Mouse (Mus musculus) embryonic facial prominence, embryonic 12.5 days (tissue): ENCODE measurements around the gene Mpdu1. TPM values are rescaled to one million over a fixed set of nuclear protein-coding genes. Genes with fewer than 3 reads are reported as not detected.

ENCODE experiments used
- ATAC-seq: fragments of 200-750 bp; cut with Nextera tagmentation; 2 replicates; pipeline ENCODE4 v1.8.0; 2017; ENCODE audit not compliant: insufficient number of reproducible peaks, insufficient read depth, low FRiP score, low TSS enrichment
- H3K27ac ChIP-seq: fragments of 300-500 bp; sonication (generic); 2 replicates; pipeline ENCODE4 v1.5.1; 2016; ENCODE audit warnings: mild to moderate bottlenecking
- H3K27me3 ChIP-seq: fragments of 300-500 bp; sonication (generic); 2 replicates; pipeline ENCODE4 v1.6.1; 2016; ENCODE audit warnings: mild to moderate bottlenecking, moderate library complexity
- H3K36me3 ChIP-seq: fragments of 300-500 bp; sonication (generic); 2 replicates; pipeline ENCODE4 v1.6.1; 2016; ENCODE audit warnings: mild to moderate bottlenecking
- H3K4me1 ChIP-seq: fragments of 300-500 bp; sonication (generic); 2 replicates; pipeline ENCODE4 v1.6.1; 2016
- H3K4me2 ChIP-seq: fragments of 300-500 bp; sonication (generic); replicated peaks from 2 replicates; pipeline ENCODE4 v1.6.1; 2016; ENCODE audit warnings: mild to moderate bottlenecking, moderate library complexity
- H3K4me3 ChIP-seq: fragments of 300-500 bp; sonication (generic); 2 replicates; pipeline ENCODE4 v1.5.1; 2016; ENCODE audit warnings: mild to moderate bottlenecking
- H3K9ac ChIP-seq: fragments of 300-500 bp; sonication (generic); 2 replicates; pipeline ENCODE4 v1.6.1; 2016; ENCODE audit warnings: mild to moderate bottlenecking, moderate library complexity
- H3K9me3 ChIP-seq: fragments of 300-500 bp; sonication (generic); 2 replicates; pipeline ENCODE4 v1.6.1; 2016; ENCODE audit warnings: mild to moderate bottlenecking, moderate library complexity
- WGBS: fragments of 180-500 bp; shearing (Covaris S2); methylation state at CpG from one replicate; pipeline ENCODE4 v1.1.7; 2016; 5-methylcytosine and 5-hydroxymethylcytosine counted together
- polyA plus RNA-seq: library from polyadenylated mRNA; unstranded; fragments of >200 nt; fragmentation: Nextera tagmentation; extraction: Ambion mirVana; gene quantifications from 2 replicates; pipeline ENCODE4 v1.2.1, GENCODE M21; 2016

Gene Mpdu1
- polyA plus RNA-seq, 1 experiment from 2014 or later: 63.3 TPM

DNA sequence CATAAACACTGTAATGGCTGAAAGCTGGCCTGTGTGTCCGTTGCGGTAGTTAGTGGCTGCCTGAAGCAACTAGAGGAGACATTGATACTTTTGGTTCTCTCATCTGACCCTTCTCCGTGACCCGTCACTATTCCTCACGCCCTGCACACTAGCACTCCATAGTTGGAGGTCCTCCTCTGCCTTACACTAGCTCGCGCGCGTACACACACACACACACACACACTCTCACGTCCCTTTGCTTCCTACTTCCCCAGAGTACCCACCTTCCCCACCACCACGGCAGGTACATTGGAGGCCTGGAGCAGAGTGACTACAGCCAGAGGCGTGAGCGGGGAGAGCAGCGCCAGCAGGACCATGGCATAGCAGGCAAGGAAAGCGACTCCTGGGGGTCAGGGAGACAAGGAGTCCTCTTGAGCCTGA lies 5.0 kb downstream of the Mpdu1 start:
- no peak overlapping the region for H3K4me3 ChIP-seq
- peak overlapping the region; percentile 41; the same call in 1 of the 2 replicates for H3K27ac ChIP-seq
- peaks cover 57% of the 10 kb centered on the region for H3K36me3 ChIP-seq
- H3K4me1 ChIP-seq: peaks cover 39% of the 10 kb centered on the region
- no peak overlapping the region for H3K4me2 ChIP-seq
- H3K27me3 ChIP-seq: no peaks in the 10 kb centered on the region
- ATAC-seq: no peak
- no peaks in the 10 kb centered on the region for H3K9me3 ChIP-seq
- 83% methylated on average over 15 of the region's 15 CpGs for WGBS
- H3K9ac ChIP-seq: 0 out of 2 replicates have a peak overlapping the region, but pooled peaks have one; percentile 0

DNA sequence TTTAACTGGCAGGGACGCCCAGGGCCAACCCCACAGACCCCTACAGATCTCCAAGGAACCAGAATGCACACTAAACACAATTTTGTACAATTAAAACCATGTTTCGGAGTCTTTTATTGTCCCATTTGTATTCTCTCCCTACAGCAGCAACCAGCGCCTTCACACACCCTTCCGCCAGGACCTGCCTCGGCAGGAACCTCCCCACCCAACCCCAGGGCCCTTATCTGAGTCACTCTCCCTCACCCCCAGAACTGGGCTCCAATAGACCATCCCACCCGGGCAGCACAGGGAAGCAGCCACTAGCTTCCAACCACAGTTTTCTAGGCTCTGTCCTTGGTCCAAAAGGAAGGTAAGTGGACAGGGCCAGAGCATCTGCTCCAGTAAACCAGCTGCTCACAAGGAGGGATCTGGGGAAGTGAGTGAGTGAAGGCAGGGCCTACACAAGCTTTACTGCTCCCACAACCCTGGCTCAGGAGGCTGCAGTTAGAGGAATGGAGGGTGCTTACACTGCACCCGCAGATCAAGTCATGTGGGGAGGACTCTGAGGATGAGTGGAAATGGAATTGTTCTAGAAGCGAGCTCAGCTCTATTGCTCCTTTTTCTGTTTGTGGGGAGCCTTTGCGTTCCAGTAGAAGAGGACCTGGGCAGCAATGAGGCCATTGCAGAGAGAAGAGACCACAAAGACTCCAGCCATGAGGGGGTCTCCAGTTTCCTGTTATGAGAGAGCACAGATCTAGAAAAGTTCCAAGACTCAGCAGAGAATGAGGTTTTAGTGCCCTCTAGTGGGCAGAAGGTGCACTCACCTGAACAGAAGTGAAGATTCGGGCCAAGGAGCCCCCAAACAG lies 5.6 kb downstream of the Mpdu1 start:
- H3K4me2 ChIP-seq: no peak overlapping the region
- no peak for ATAC-seq
- 76% methylated on average over 10 of the region's 10 CpGs for WGBS
- peaks cover 63% of the 10 kb centered on the region for H3K36me3 ChIP-seq
- no peaks in the 10 kb centered on the region for H3K9me3 ChIP-seq
- 0 out of 2 replicates have a peak overlapping the region, but pooled peaks have one; percentile 7 for H3K4me3 ChIP-seq
- H3K27ac ChIP-seq: peak overlapping the region; percentile 73
- no peak overlapping the region for H3K9ac ChIP-seq
- peaks cover 39% of the 10 kb centered on the region for H3K4me1 ChIP-seq
- H3K27me3 ChIP-seq: no peaks in the 10 kb centered on the region

DNA sequence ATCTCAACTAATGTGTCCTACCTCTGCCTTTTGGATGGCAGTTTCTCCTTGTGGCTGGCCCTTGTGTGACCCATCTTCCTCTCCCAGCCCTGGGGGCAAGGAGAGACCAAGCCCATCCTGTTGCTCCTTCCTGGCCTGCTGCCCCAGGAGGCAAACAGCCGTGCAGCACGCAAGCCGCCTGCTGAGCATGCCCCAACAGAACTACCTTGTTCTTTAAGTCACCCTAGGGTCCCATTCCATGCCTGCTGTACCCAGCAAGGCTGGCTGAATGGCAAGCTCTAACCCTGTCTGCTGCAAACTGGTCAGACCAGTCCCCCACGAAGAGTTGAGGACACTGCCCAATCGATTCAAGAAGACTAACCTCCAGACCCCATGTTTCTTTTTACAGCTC lies 6.4 kb downstream of the Mpdu1 start:
- H3K9ac ChIP-seq: no peak overlapping the region
- no peak for ATAC-seq
- H3K36me3 ChIP-seq: peaks cover 70% of the 10 kb centered on the region
- H3K4me1 ChIP-seq: peaks cover 32% of the 10 kb centered on the region
- H3K9me3 ChIP-seq: no peaks in the 10 kb centered on the region
- 63% methylated on average over 5 of the region's 5 CpGs for WGBS
- H3K27me3 ChIP-seq: no peaks in the 10 kb centered on the region
- no peak overlapping the region for H3K4me3 ChIP-seq
- no peak overlapping the region for H3K27ac ChIP-seq
- 0 out of 2 replicates have a peak overlapping the region, but pooled peaks have one; percentile 8 for H3K4me2 ChIP-seq

DNA sequence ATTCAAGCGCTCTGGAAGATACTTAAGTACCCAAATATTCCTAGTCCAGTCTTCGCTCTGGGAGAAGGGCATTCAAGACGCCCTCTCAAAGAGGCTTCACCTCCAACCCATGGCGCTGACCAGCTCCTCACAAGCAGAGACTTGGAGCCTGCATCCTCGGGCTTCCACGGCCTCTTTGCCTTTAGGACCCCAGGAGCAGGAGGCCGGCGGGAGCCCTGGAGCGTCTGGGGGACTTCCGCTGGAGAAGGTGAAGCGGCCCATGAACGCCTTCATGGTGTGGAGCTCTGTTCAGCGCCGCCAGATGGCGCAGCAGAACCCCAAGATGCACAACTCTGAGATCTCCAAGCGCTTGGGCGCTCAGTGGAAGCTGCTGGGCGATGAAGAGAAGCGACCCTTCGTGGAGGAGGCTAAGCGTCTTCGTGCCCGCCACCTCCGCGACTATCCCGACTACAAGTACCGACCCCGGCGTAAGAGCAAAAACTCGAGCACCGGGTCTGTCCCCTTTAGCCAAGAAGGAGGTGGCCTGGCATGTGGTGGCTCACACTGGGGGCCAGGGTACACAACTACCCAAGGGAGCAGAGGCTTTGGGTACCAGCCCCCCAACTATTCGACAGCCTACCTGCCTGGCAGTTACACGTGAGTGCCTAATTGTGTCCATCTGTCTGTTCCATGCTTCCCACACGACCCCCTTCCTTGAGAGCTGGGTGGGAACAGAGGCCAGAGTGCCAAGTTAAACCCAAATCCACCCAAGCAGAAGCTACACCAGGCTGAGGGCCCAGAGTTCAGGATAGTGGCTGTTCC lies 7.0 kb downstream of the Mpdu1 start, which contains the start of gene Sox15:
Gene Sox15 (plus strand): TSS at position 51 of the 801 bp plus-strand sequence.
- Histone ChIP-seq H3K9me3 (no peaks in the 10 kb centered on the region), H3K27ac (peak within 1 kb of the TSS; percentile 72), H3K4me1 (peaks cover 29% of the 10 kb centered on the region), H3K27me3 (no peaks in the 10 kb centered on the region), H3K9ac (peak within 1 kb of the TSS; percentile 42; the same call in 1 of the 2 replicates), H3K36me3 (peaks cover 76% of the 10 kb centered on the region), H3K4me2 (0 out of 2 replicates have a peak within 1 kb of the TSS, but pooled peaks have one; percentile 8), H3K4me3 (peak within 1 kb of the TSS; percentile 12; the same call in 1 of the 2 replicates)
- ATAC-seq: peak; percentile 18; the same call in 1 of the 2 replicates
- 19% methylated on average over 34 of the region's 34 CpGs for WGBS

DNA sequence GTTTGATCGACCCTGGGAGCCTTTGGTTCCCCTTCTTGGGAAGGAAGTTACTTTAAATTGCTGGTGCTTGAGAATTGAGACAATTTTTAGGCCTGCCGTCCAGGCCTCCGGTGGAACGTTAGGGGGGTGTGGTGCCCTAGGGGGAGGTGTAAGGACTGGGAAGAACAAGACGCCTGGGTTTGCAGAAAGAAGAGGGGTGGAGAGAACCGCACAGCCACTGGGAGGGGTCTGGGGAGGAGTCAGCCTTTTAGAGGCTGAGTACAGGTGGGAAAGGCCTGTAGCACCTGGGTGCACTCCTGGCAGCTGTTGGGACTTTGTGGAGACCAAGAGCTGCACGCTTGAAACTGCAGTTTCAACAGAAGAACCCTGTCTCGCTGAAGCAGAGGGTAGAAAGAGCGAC lies 7.7 kb downstream of the Mpdu1 start:
- Histone ChIP-seq H3K4me2 (0 out of 2 replicates have a peak overlapping the region, but pooled peaks have one; percentile 8), H3K36me3 (peaks cover 81% of the 10 kb centered on the region), H3K4me1 (peaks cover 29% of the 10 kb centered on the region), H3K27me3 (no peaks in the 10 kb centered on the region), H3K9ac (peak overlapping the region; percentile 2; the same call in 1 of the 2 replicates), H3K27ac (peak overlapping the region; percentile 72), H3K9me3 (no peaks in the 10 kb centered on the region), H3K4me3 (no peak overlapping the region)
- WGBS: 28% methylated on average over 9 of the region's 9 CpGs
- no peak for ATAC-seq

DNA sequence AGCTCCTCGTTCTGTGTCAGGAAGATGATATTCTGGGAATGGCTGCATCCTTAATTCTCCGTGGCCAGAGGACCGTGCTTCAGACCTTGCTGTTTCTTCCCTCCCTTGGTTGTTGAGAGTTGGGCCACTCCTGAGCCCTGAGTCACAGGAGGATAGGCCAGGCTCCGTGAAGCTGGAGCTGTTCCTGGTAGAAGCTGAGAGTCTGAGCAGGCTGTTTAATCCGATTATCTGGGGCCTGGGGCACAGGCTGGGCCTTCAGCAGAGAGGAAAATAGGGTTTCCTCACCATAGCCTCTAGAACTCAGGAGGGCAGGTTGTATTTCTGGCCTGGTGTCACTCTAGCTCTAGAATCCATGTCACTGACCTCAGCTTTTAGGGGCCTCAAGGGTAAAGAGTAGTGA lies 9.0 kb downstream of the Mpdu1 start:
- H3K4me1 ChIP-seq: peaks cover 29% of the 10 kb centered on the region
- H3K9me3 ChIP-seq: no peaks in the 10 kb centered on the region
- 54% methylated on average over 5 of the region's 5 CpGs for WGBS
- no peaks in the 10 kb centered on the region for H3K27me3 ChIP-seq
- peaks cover 82% of the 10 kb centered on the region for H3K36me3 ChIP-seq
- H3K4me2 ChIP-seq: no peak overlapping the region
- H3K27ac ChIP-seq: peak overlapping the region; percentile 30; the same call in 1 of the 2 replicates
- ATAC-seq: no peak
- H3K4me3 ChIP-seq: no peak overlapping the region
- 0 out of 2 replicates have a peak overlapping the region, but pooled peaks have one; percentile 7 for H3K9ac ChIP-seq

DNA sequence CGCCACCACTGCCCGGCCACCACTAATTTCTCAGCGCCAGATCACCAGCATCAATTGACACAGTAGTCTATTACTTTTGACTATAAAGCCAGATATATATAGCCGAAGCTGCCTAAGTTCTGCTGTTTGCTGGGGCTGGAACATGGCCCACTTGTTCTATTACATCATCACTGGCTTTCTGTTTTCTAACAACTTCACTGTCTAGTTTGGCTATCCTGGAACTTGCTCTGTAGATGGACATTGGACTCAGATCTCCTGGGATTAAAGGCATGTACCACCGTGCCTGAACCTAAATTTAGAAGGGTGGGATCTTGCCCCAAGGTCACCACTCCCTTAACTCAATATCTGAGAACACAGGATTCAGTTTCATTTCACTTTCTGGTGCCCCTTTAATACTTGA lies 16.6 kb downstream of the Mpdu1 start:
- Histone ChIP-seq H3K27me3 (no peaks in the 10 kb centered on the region), H3K4me1 (no peaks in the 10 kb centered on the region), H3K27ac (no peak overlapping the region), H3K4me2 (no peak overlapping the region), H3K4me3 (no peak overlapping the region), H3K9ac (no peak overlapping the region), H3K9me3 (no peaks in the 10 kb centered on the region), H3K36me3 (peaks cover 95% of the 10 kb centered on the region)
- ATAC-seq: no peak
- WGBS: 92% methylated on average over 5 of the region's 5 CpGs

DNA sequence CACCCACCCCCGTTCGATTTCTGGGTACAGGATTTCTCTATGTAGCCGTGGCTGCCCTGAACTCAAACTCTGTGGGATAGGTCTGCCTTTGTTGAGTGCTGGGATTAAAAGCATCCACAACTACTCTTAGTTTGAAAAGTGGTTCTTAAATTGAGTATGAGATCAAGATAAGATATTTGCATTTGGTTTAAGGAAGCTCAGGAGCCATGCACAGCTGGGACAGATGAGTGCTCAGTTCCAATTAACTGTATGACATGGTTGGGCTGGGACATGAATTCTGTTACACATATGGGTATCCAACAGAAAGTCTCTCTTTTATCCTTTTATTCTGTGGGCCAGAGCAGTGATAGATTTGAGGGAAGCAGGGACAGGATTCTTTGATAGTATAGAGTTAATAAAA lies 27.0 kb downstream of the Mpdu1 start:
- ATAC-seq: no peak
- Histone ChIP-seq H3K4me2 (peak overlapping the region; percentile 78), H3K9me3 (no peaks in the 10 kb centered on the region), H3K4me3 (no peak overlapping the region), H3K36me3 (peaks cover 22% of the 10 kb centered on the region), H3K27me3 (no peaks in the 10 kb centered on the region), H3K27ac (no peak overlapping the region), H3K4me1 (peaks cover 23% of the 10 kb centered on the region), H3K9ac (no peak overlapping the region)
- WGBS: 90% methylated on average over 3 of the region's 3 CpGs

DNA sequence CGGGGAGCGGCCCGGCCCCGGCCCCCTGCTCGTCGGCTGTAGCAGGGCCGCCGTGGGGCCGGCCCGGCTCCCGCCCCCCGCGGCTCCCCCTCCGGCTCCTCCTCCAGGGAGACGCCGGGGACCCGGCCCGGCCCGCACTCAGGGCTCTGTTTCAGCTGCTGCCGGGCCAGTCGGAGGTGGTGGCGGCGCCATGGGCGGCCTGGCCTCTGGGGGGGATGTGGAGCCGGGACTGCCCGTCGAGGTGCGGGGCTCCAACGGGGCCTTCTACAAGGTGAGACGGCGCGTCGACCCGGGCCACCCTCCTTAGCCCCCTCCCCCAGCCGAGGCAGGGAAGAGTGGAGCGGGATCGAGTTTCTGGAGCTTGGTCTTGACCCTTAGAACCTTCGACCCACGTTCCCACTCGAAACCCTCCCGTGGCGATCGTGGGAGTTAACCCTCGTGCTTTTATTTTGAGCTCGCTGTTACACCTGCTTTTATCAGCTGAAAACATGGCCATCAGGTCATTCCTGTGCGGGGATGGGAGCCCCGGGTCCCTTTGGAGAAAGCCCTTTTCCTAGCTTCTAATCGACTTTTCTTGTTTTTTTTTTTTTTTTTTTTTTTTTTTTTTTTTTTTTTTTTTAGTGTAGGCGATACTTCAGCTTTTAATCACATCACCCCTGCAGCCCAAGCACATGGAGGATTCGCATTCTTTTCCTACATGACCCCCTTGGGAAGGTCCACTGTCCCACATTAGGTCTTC lies 29.1 kb downstream of the Mpdu1 start:
- ATAC-seq: peak; percentile 29; the same call in 1 of the 2 replicates
- H3K27ac ChIP-seq: peak overlapping the region; percentile 96
- no peaks in the 10 kb centered on the region for H3K27me3 ChIP-seq
- under 1% methylated on average over 45 of the region's 50 CpGs for WGBS
- peaks cover 23% of the 10 kb centered on the region for H3K4me1 ChIP-seq
- peaks cover 6% of the 10 kb centered on the region for H3K36me3 ChIP-seq
- peak overlapping the region; percentile 69 for H3K4me3 ChIP-seq
- peak overlapping the region; percentile 90 for H3K9ac ChIP-seq
- H3K9me3 ChIP-seq: no peaks in the 10 kb centered on the region
- H3K4me2 ChIP-seq: peak overlapping the region; percentile 78

DNA sequence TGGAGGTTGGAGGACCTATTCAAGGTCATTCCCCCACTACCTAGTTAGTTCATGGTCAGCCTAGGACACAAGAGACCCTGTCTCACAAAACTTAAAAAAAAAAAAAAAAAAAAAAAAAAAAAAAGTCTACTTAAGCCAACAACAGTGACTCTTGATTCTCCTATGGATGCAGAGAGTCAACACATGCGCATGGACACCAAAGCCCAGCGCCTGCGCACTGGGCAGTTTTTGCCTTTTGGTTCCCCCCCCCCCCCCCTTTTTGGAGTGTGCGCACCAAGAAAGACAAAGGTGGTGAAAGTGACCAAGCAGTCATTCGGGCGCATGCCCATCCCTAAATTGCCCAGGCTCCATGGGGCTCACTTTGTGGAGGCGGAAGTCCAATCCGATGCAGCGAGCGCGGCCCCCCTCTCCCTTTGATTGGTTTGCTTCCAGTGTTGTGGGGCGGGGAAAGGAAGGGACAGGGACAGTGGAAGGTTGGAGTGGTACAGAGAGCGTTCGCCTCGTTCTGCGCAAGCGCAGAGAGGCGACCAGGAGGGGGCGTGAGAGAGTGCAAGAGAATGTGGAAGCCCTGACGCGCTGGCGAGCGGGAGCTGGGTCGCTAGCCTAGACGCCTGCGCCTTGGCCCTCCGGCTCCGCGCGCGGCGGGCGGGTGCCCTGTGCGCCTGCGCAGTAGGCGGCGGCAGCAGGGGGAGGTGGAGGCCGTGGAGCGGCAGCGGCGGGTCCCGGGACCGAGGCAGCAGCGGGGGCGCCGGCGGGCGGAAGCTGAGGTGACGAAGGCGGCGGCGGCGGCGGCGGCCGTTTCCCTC lies 30.0 kb downstream of the Mpdu1 start, which contains the start of gene Fxr2:
Gene Fxr2 (plus strand): TSS at position 707 of the 806 bp plus-strand sequence.
- ATAC-seq: peak; percentile 99
- WGBS: under 1% methylated on average over 43 of the region's 56 CpGs

More for the DNA sequence above, 30.0 kb downstream of the Mpdu1 start, which contains the start of gene Fxr2:
- Histone ChIP-seq H3K27me3 (no peaks in the 10 kb centered on the region), H3K4me2 (peak within 1 kb of the TSS; percentile 78), H3K9me3 (no peaks in the 10 kb centered on the region), H3K4me3 (peak within 1 kb of the TSS; percentile 69), H3K9ac (peak within 1 kb of the TSS; percentile 90), H3K27ac (peak within 1 kb of the TSS; percentile 96), H3K36me3 (peaks cover 3% of the 10 kb centered on the region), H3K4me1 (peaks cover 23% of the 10 kb centered on the region)
